Mouse (Mus musculus) stomach, postnatal 0 days (tissue): Measurements from ENCODE around the gene Frem2. TPM values are rescaled to one million over a fixed set of nuclear protein-coding genes. Genes with fewer than 3 reads are reported as not detected.

Experiments used
- ATAC-seq: fragments of 200-750 bp; cut with Nextera tagmentation; 2 replicates; pipeline ENCODE4 v1.8.0; 2017; ENCODE audit not compliant: low FRiP score, low TSS enrichment
- DNase-seq: peaks from one replicate; pipeline ENCODE4 v3.0.0-alpha.2; 2016; ENCODE audit warnings: low spot score
- H3K27ac ChIP-seq: fragments of 300-500 bp; sonication (generic); replicated peaks from 2 replicates; pipeline ENCODE4 v1.5.1; 2014; ENCODE audit warnings: mild to moderate bottlenecking, control low read depth
- H3K27me3 ChIP-seq: fragments of 300-500 bp; sonication (generic); 2 replicates; pipeline ENCODE4 v1.6.1; 2014; ENCODE audit warnings: low read length; ENCODE audit not compliant: control insufficient read depth, insufficient read depth
- H3K36me3 ChIP-seq: fragments of 300-500 bp; sonication (generic); 2 replicates; pipeline ENCODE4 v1.6.1; 2014; ENCODE audit warnings: low read length, mixed read lengths; ENCODE audit not compliant: control insufficient read depth, insufficient read depth
- H3K4me1 ChIP-seq: fragments of 300-500 bp; sonication (generic); replicated peaks from 2 replicates; pipeline ENCODE4 v1.6.1; 2014; ENCODE audit warnings: antibody characterized with exemption; ENCODE audit not compliant: control insufficient read depth, insufficient read depth
- H3K4me2 ChIP-seq: fragments of 300-500 bp; sonication (generic); replicated peaks from 2 replicates; pipeline ENCODE4 v1.6.1; 2014; ENCODE audit warnings: low read depth, mild to moderate bottlenecking, control low read depth, moderate library complexity
- H3K4me3 ChIP-seq: fragments of 300-500 bp; sonication (generic); 2 replicates; pipeline ENCODE4 v1.5.1; 2014; ENCODE audit warnings: low read depth, low read length, control low read depth
- H3K9ac ChIP-seq: fragments of 300-500 bp; sonication (generic); 2 replicates; pipeline ENCODE4 v1.6.1; 2014; ENCODE audit warnings: mild to moderate bottlenecking, low read length, control low read depth, mixed read lengths
- H3K9me3 ChIP-seq: fragments of 300-500 bp; sonication (generic); 2 replicates; pipeline ENCODE4 v1.6.1; 2016; ENCODE audit warnings: low read length; ENCODE audit not compliant: control insufficient read depth
- CTCF ChIP-seq: IDR thresholded peaks from 2 replicates; pipeline ENCODE4 v1.5.1; 2016; ENCODE audit warnings: antibody characterized with exemption, low read depth, mild to moderate bottlenecking, moderate library complexity
- EP300 ChIP-seq: optimal IDR thresholded peaks from 2 replicates; pipeline ENCODE3; 2016; ENCODE audit warnings: antibody characterized with exemption
- WGBS: fragments of 180-500 bp; shearing (Covaris S2); extraction: QIAGEN DNeasy Blood & Tissue Kit; methylation state at CpG from one replicate; pipeline ENCODE4 v1.1.7; 2014; 5-methylcytosine and 5-hydroxymethylcytosine counted together
- polyA plus RNA-seq: library from polyadenylated mRNA; unstranded; fragments of >200 nt; fragmentation: Nextera tagmentation; extraction: Ambion mirVana; gene quantifications from 2 replicates; pipeline ENCODE4 v1.2.1, GENCODE M21; 2015

The Frem2 gene
- polyA plus RNA-seq, 1 experiment from 2014 or later, result 7.0 TPM

GRCm38 (mm10) chr3:53532091-53532490, 125.1 kb downstream of the Frem2 start:
- 0 out of 2 replicates have a peak, but pooled peaks cover 3% of the 10 kb centered on the region for H3K36me3 ChIP-seq
- no peaks in the 10 kb centered on the region for H3K4me1 ChIP-seq
- no peak overlapping the region for H3K9ac ChIP-seq
- 81% methylated on average over 6 of the region's 6 CpGs for WGBS
- no peak for DNase-seq
- H3K4me2 ChIP-seq, result no peak overlapping the region
- no peak overlapping the region for H3K4me3 ChIP-seq
- no peaks in the 10 kb centered on the region for H3K27me3 ChIP-seq
- TF ChIP-seq EP300 (no peak), CTCF (no peak)
- ATAC-seq, result no peak
- H3K27ac ChIP-seq, result no peak overlapping the region
- no peaks in the 10 kb centered on the region for H3K9me3 ChIP-seq

- Histone ChIP-seq H3K9ac (no peak overlapping the region), H3K9me3 (no peaks in the 10 kb centered on the region), H3K4me1 (no peaks in the 10 kb centered on the region), H3K4me2 (no peak overlapping the region), H3K27me3 (no peaks in the 10 kb centered on the region), H3K36me3 (no peaks in the 10 kb centered on the region), H3K27ac (no peak overlapping the region), H3K4me3 (no peak overlapping the region)
- peak; percentile 60 for DNase-seq
- peak; percentile 72 for ATAC-seq
- WGBS, result 48% methylated on average over 6 of the region's 6 CpGs
- TF ChIP-seq EP300, result no peak
- TF ChIP-seq CTCF, result no peak
Observed at GRCm38 (mm10) chr3:53530305-53530704, 126.8 kb downstream of the Frem2 start.

GRCm38 (mm10) chr3:53525737-53526136, 131.4 kb downstream of the Frem2 start:
- H3K4me2 ChIP-seq, result peak overlapping the region; percentile 54
- DNase-seq, result peak; percentile 83
- ATAC-seq, result 0 out of 2 replicates have a peak, but pooled peaks have one; percentile 42
- no peaks in the 10 kb centered on the region for H3K9me3 ChIP-seq
- no peak overlapping the region for H3K27ac ChIP-seq
- no peaks in the 10 kb centered on the region for H3K27me3 ChIP-seq
- no peaks in the 10 kb centered on the region for H3K4me1 ChIP-seq
- H3K9ac ChIP-seq, result no peak overlapping the region
- TF ChIP-seq EP300, result no peak
- peak; percentile 89 for TF ChIP-seq CTCF
- 5% methylated on average over 21 of the region's 21 CpGs for WGBS
- H3K36me3 ChIP-seq, result no peaks in the 10 kb centered on the region
- peak overlapping the region; percentile 32 for H3K4me3 ChIP-seq

GRCm38 (mm10) chr3:53522794-53523193, 134.4 kb downstream of the Frem2 start:
- no peaks in the 10 kb centered on the region for H3K4me1 ChIP-seq
- no peak overlapping the region for H3K9ac ChIP-seq
- no peak overlapping the region for H3K27ac ChIP-seq
- TF ChIP-seq CTCF, result no peak
- no peak for TF ChIP-seq EP300
- H3K4me3 ChIP-seq, result no peak overlapping the region
- H3K9me3 ChIP-seq, result no peaks in the 10 kb centered on the region
- DNase-seq, result no peak
- no peak for ATAC-seq
- H3K27me3 ChIP-seq, result no peaks in the 10 kb centered on the region
- no peak overlapping the region for H3K4me2 ChIP-seq
- 0 out of 2 replicates have a peak, but pooled peaks cover 3% of the 10 kb centered on the region for H3K36me3 ChIP-seq
- WGBS, result 88% methylated on average over 10 of the region's 10 CpGs

DNA sequence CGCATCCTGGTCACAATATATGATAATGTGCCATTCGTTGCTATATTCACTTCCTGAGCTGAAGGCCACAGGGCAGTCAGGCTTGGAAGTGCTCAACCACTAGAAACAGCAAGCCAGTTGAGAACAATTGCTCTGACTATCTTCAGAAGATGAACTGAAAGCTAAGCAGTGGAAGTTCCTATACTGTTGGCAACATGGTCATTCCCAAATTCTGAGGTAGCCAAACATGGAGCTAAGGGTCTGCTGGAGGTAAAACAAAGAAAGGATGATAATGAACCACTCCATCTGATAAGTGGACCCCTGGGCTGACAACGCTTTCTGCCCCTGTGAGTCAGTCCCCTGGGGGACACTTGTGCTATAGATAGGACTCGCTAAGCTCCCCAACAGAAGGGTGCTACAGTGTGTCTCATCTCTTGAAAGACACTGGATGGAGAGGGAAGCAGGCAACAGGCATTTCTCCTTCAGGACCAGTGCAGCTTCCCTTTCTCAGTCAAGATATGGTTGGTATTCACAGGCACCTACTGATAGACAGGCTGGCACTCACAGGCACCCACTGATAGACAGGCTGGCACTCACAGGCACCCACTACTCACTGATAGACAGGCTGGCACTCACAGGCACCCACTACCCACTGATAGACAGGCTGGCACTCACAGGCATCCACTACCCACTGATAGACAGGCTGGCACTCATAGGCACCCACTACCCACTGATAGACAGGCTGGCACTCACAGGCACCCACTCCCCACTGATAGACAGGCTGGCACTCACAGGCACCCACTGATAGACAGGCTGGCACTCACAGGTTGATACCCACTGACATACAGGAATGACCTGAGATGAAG, 142.7 kb downstream of the Frem2 start:
- Histone ChIP-seq H3K4me1 (no peaks in the 10 kb centered on the region), H3K9ac (no peak overlapping the region), H3K9me3 (no peaks in the 10 kb centered on the region), H3K4me2 (no peak overlapping the region), H3K27me3 (no peaks in the 10 kb centered on the region), H3K27ac (no peak overlapping the region), H3K36me3 (0 out of 2 replicates have a peak, but pooled peaks cover 7% of the 10 kb centered on the region), H3K4me3 (no peak overlapping the region)
- DNase-seq, result no peak
- WGBS, result 80% methylated on average over 4 of the region's 4 CpGs
- ATAC-seq, result no peak
- TF ChIP-seq EP300 (no peak), CTCF (no peak)

- Histone ChIP-seq H3K4me2 (no peak overlapping the region), H3K9ac (no peak overlapping the region), H3K9me3 (no peaks in the 10 kb centered on the region), H3K36me3 (0 out of 2 replicates have a peak, but pooled peaks cover 4% of the 10 kb centered on the region), H3K27ac (no peak overlapping the region), H3K4me1 (no peaks in the 10 kb centered on the region), H3K4me3 (no peak overlapping the region), H3K27me3 (no peaks in the 10 kb centered on the region)
- TF ChIP-seq EP300 (no peak), CTCF (no peak)
- no peak for ATAC-seq
- DNase-seq, result no peak
- WGBS, result 47% methylated on average over 5 of the region's 5 CpGs
Observed at GRCm38 (mm10) chr3:53513096-53513495, 144.1 kb downstream of the Frem2 start.
